In genomic region chr6:29820314-29820713, GRCm38 (mm10) we compare ENCODE assay signal across 27 mouse cellular contexts. TPM values are rescaled to one million over a fixed set of nuclear protein-coding genes. Genes with fewer than 3 reads are reported as not detected.
DNase-seq lines count a peak whose midpoint lies in the region; ATAC-seq and TF ChIP-seq lines count a peak whose summit lies in the region.
"Had no signal": no experiment of that assay in that cellular context is flagged by ENCODE, and none has a peak within 500 bp of the region (broad histone marks: within the 10 kb centered on the region; RNA-seq: fewer than 3 reads in every experiment).

No protein-coding gene starts in this region.

- no peak overlapping the region for H3K27ac ChIP-seq in kidney, adult 2 months (ENCODE audit: insufficient read depth, low read depth, low read length)
- peak overlapping the region; percentile 32 for H3K27ac ChIP-seq in brown adipose tissue, adult 24 weeks (replicated peaks; ENCODE audit: low read depth, low read length)
- H3K27ac ChIP-seq in forebrain, embryonic 12.5 days = no peak overlapping the region
- H3K27ac ChIP-seq: embryonic facial prominence, embryonic 12.5 days; embryonic facial prominence, embryonic 15.5 days; forebrain, embryonic 15.5 days; heart, adult 2 months; heart, embryonic 10.5 days; heart, embryonic 13.5 days; hindbrain, embryonic 14.5 days; hindbrain, postnatal 0 days had no signal

- no peaks in the 10 kb centered on the region for H3K9me3 ChIP-seq in forebrain, embryonic 12.5 days
- H3K9me3 ChIP-seq: embryonic facial prominence, embryonic 12.5 days; embryonic facial prominence, embryonic 15.5 days; forebrain, embryonic 15.5 days; heart, embryonic 10.5 days; heart, embryonic 13.5 days had no signal

- H3K27me3 ChIP-seq in kidney, adult 2 months (replicated peaks; ENCODE audit: control insufficient read depth, insufficient read depth, low read length) = no peaks in the 10 kb centered on the region
- no peaks in the 10 kb centered on the region for H3K27me3 ChIP-seq in forebrain, embryonic 12.5 days
- H3K27me3 ChIP-seq: embryonic facial prominence, embryonic 12.5 days; embryonic facial prominence, embryonic 15.5 days; forebrain, embryonic 15.5 days; heart, embryonic 13.5 days had no signal

- no peak overlapping the region for H3K9ac ChIP-seq in forebrain, embryonic 12.5 days
- H3K9ac ChIP-seq: embryonic facial prominence, embryonic 12.5 days; embryonic facial prominence, embryonic 15.5 days; forebrain, embryonic 15.5 days; heart, embryonic 13.5 days; hindbrain, embryonic 14.5 days had no signal

- no peak for ATAC-seq in forebrain, embryonic 12.5 days (ENCODE audit: low FRiP score)
- ATAC-seq: CD4-positive, CD25-positive, alpha-beta regulatory T cell, adult 4 months; forebrain, embryonic 15.5 days; hindbrain, postnatal 0 days; inflammation-experienced regulatory T-cells, adult 6 months; intestine, embryonic 16.5 days had no signal

- no peak overlapping the region for H3K4me2 ChIP-seq in forebrain, embryonic 12.5 days
- H3K4me2 ChIP-seq: embryonic facial prominence, embryonic 12.5 days; embryonic facial prominence, embryonic 15.5 days; forebrain, embryonic 15.5 days; heart, embryonic 13.5 days; hindbrain, embryonic 14.5 days had no signal

- no peak for TF ChIP-seq POLR2A in kidney, adult 2 months (IDR thresholded peaks at IDR 0.05; ENCODE audit: low read depth, low read length)

- H3K4me3 ChIP-seq in kidney, adult 2 months (ENCODE audit: insufficient read depth, low read depth, low read length) = no peak overlapping the region
- H3K4me3 ChIP-seq in brown adipose tissue, adult 24 weeks (ENCODE audit: insufficient read depth, low read depth, low read length) = no peak overlapping the region
- no peak overlapping the region for H3K4me3 ChIP-seq in forebrain, embryonic 12.5 days (replicated peaks)
- H3K4me3 ChIP-seq: embryonic facial prominence, embryonic 12.5 days; embryonic facial prominence, embryonic 15.5 days; forebrain, embryonic 15.5 days; heart, adult 2 months; heart, embryonic 10.5 days; heart, embryonic 13.5 days had no signal

- peak; percentile 20 to 29 for DNase-seq in adrenal gland, postnatal 36 days
- no peak for DNase-seq in adrenal gland, adult 2 months
- DNase-seq in kidney, adult 2 months = peak; percentile 54
- no peak for DNase-seq in kidney, adult 11 months
- peak; percentile 19 for DNase-seq in right cerebral cortex, adult 18-20 months
- DNase-seq in right cerebral cortex, postnatal 25 days = no peak
- DNase-seq: adrenal gland, adult 8-10 months; cerebellum, adult 11 months; cerebellum, adult 2 months; cerebellum, adult 9-11 months; cerebellum, postnatal 25 days; gastrocnemius, postnatal 25 days; heart, adult 2 months; heart, postnatal 14 days; heart, postnatal 4 days had no signal

- no peak for TF ChIP-seq CTCF in kidney, adult 2 months (conservative IDR thresholded peaks at IDR 0.05; ENCODE audit: insufficient read depth, insufficient read length, low read depth, low read length)

- peaks cover 22% of the 10 kb centered on the region for H3K4me1 ChIP-seq in kidney, adult 2 months (ENCODE audit: control insufficient read depth, insufficient read depth, low read length)
- H3K4me1 ChIP-seq in brown adipose tissue, adult 24 weeks (ENCODE audit: control insufficient read depth, insufficient read depth, insufficient read length, low read length) = no peaks in the 10 kb centered on the region; the same call in 1 of the 2 replicates
- peaks cover 7% of the 10 kb centered on the region for H3K4me1 ChIP-seq in forebrain, embryonic 12.5 days
- H3K4me1 ChIP-seq: embryonic facial prominence, embryonic 12.5 days; embryonic facial prominence, embryonic 15.5 days; heart, embryonic 10.5 days; heart, embryonic 13.5 days had no signal

- 40% methylated on average over 4 of the region's 4 CpGs for WGBS in kidney, adult 2 months
- 73% methylated on average over 4 of the region's 4 CpGs for WGBS in forebrain, embryonic 12.5 days

- no peaks in the 10 kb centered on the region for H3K36me3 ChIP-seq in kidney, adult 2 months (ENCODE audit: control insufficient read depth, insufficient read depth, low read length)
- H3K36me3 ChIP-seq in forebrain, embryonic 12.5 days (replicated peaks) = no peaks in the 10 kb centered on the region
- H3K36me3 ChIP-seq: embryonic facial prominence, embryonic 12.5 days; forebrain, embryonic 15.5 days; heart, embryonic 10.5 days had no signal

RNA-seq across cellular contexts. Expression of gene Ahcyl2, which starts 52.5 kb away (rescaled TPM):
- 100 to 1,000 TPM; 116 to 172 TPM for total RNA-seq in adrenal gland, postnatal 36 days (2021)
- 100 to 1,000 TPM in 1 of 2 experiments, 10 to 100 TPM in 1; 72.4 to 344 TPM for total RNA-seq in adrenal gland, adult 2 months (2021)
- polyA plus RNA-seq in adrenal gland, adult 2 months (2012; rRNA removed) = 48.4 and 104 TPM in 2 replicates
- polyA plus RNA-seq in kidney, adult 2 months (2012; rRNA removed) = 107 and 122 TPM in 2 replicates
- polyA plus RNA-seq in brown adipose tissue, adult 24 weeks (2012; ENCODE audit: insufficient read depth, insufficient read length, missing spikeins) = 37.9 and 55.9 TPM in 2 replicates
- polyA plus RNA-seq in forebrain, embryonic 12.5 days (2016; fragmentation: Nextera tagmentation; extraction: Ambion mirVana) = 14.7 and 18.6 TPM in 2 replicates

Comparison
In these comparisons a context has a peak if more than half of its experiments do, and no peak if none do; other contexts are left out.
1. DNase-seq: peak in adrenal gland, postnatal 36 days (2 of 2), kidney, adult 2 months (single experiment) and right cerebral cortex, adult 18-20 months (single experiment); none in adrenal gland, adult 2 months (single experiment), kidney, adult 11 months (single experiment) and right cerebral cortex, postnatal 25 days (single experiment).